Mouse (Mus musculus): ENCODE data around the gene Gm49395. TPM values are rescaled to one million over a fixed set of nuclear protein-coding genes. Genes with fewer than 3 reads are reported as not detected.

The Gm49395 gene
- polyA plus RNA-seq, 1 experiment from 2014 or later, result 4.2 TPM

- Histone ChIP-seq H3K27me3 (ENCODE audit: control insufficient read depth, insufficient read depth, low read length) (no peaks in the 10 kb centered on the region), H3K4me2 (ENCODE audit: low read length) (no peak overlapping the region), H3K9me3 (ENCODE audit: control insufficient read depth, low read length) (no peaks in the 10 kb centered on the region), H3K36me3 (ENCODE audit: control insufficient read depth, insufficient read depth, low read length) (no peaks in the 10 kb centered on the region), H3K4me3 (replicated peaks; ENCODE audit: low read depth, low read length) (no peak overlapping the region), H3K4me1 (ENCODE audit: control insufficient read depth, insufficient read depth, low read length) (no peaks in the 10 kb centered on the region), H3K9ac (replicated peaks; ENCODE audit: low read length) (no peak overlapping the region), H3K27ac (replicated peaks; ENCODE audit: low read depth, low read length) (no peak overlapping the region)
- WGBS, result 65% methylated on average over 7 of the region's 7 CpGs
- no peak for DNase-seq
- no peak for ATAC-seq (ENCODE audit: low FRiP score, low TSS enrichment)
Measured at GRCm38 (mm10) chr13:115052568-115052967, 49.2 kb downstream of the Gm49395 start.

- ATAC-seq (ENCODE audit: low FRiP score, low TSS enrichment), result no peak
- 88% methylated on average over 13 of the region's 13 CpGs for WGBS
- no peak for DNase-seq
Measured at GRCm38 (mm10) chr13:115050660-115051559, 50.8 kb downstream of the Gm49395 start.

GRCm38 (mm10) chr13:115042652-115043051 lies 59.1 kb downstream of the Gm49395 start:
- Histone ChIP-seq H3K27me3 (ENCODE audit: control insufficient read depth, insufficient read depth, low read length) (no peaks in the 10 kb centered on the region), H3K4me1 (ENCODE audit: control insufficient read depth, insufficient read depth, low read length) (no peaks in the 10 kb centered on the region), H3K9ac (replicated peaks; ENCODE audit: low read length) (no peak overlapping the region), H3K27ac (replicated peaks; ENCODE audit: low read depth, low read length) (no peak overlapping the region), H3K4me2 (ENCODE audit: low read length) (no peak overlapping the region), H3K36me3 (ENCODE audit: control insufficient read depth, insufficient read depth, low read length) (no peaks in the 10 kb centered on the region), H3K4me3 (replicated peaks; ENCODE audit: low read depth, low read length) (no peak overlapping the region), H3K9me3 (ENCODE audit: control insufficient read depth, low read length) (no peaks in the 10 kb centered on the region)
- ATAC-seq (ENCODE audit: low FRiP score, low TSS enrichment), result no peak
- WGBS, result 82% methylated on average over 2 of the region's 2 CpGs
- no peak for DNase-seq

More at GRCm38 (mm10) chr13:115050660-115051559, 50.8 kb downstream of the Gm49395 start:
- Histone ChIP-seq H3K9ac (replicated peaks; ENCODE audit: low read length) (no peak overlapping the region), H3K4me3 (replicated peaks; ENCODE audit: low read depth, low read length) (no peak overlapping the region), H3K9me3 (ENCODE audit: control insufficient read depth, low read length) (no peaks in the 10 kb centered on the region), H3K27me3 (ENCODE audit: control insufficient read depth, insufficient read depth, low read length) (no peaks in the 10 kb centered on the region), H3K27ac (replicated peaks; ENCODE audit: low read depth, low read length) (no peak overlapping the region), H3K36me3 (ENCODE audit: control insufficient read depth, insufficient read depth, low read length) (no peaks in the 10 kb centered on the region), H3K4me2 (ENCODE audit: low read length) (no peak overlapping the region), H3K4me1 (ENCODE audit: control insufficient read depth, insufficient read depth, low read length) (no peaks in the 10 kb centered on the region)

- no peak overlapping the region for H3K27ac ChIP-seq (replicated peaks; ENCODE audit: low read depth, low read length)
- no peaks in the 10 kb centered on the region for H3K27me3 ChIP-seq (ENCODE audit: control insufficient read depth, insufficient read depth, low read length)
- H3K4me3 ChIP-seq (replicated peaks; ENCODE audit: low read depth, low read length), result no peak overlapping the region
- no peak for DNase-seq
- H3K9ac ChIP-seq (replicated peaks; ENCODE audit: low read length), result no peak overlapping the region
- no peak for ATAC-seq (ENCODE audit: low FRiP score, low TSS enrichment)
- WGBS, result 70% methylated on average over 4 of the region's 4 CpGs
- H3K36me3 ChIP-seq (ENCODE audit: control insufficient read depth, insufficient read depth, low read length), result no peaks in the 10 kb centered on the region
- H3K9me3 ChIP-seq (ENCODE audit: control insufficient read depth, low read length), result no peaks in the 10 kb centered on the region
- no peak overlapping the region for H3K4me2 ChIP-seq (ENCODE audit: low read length)
- no peaks in the 10 kb centered on the region for H3K4me1 ChIP-seq (ENCODE audit: control insufficient read depth, insufficient read depth, low read length)
Measured at GRCm38 (mm10) chr13:115037304-115037703, 64.4 kb downstream of the Gm49395 start.

- Histone ChIP-seq H3K4me3 (replicated peaks; ENCODE audit: low read depth, low read length) (no peak overlapping the region), H3K27me3 (ENCODE audit: control insufficient read depth, insufficient read depth, low read length) (no peaks in the 10 kb centered on the region), H3K36me3 (ENCODE audit: control insufficient read depth, insufficient read depth, low read length) (no peaks in the 10 kb centered on the region), H3K27ac (replicated peaks; ENCODE audit: low read depth, low read length) (no peak overlapping the region), H3K9ac (replicated peaks; ENCODE audit: low read length) (no peak overlapping the region), H3K4me2 (ENCODE audit: low read length) (no peak overlapping the region), H3K4me1 (ENCODE audit: control insufficient read depth, insufficient read depth, low read length) (no peaks in the 10 kb centered on the region), H3K9me3 (ENCODE audit: control insufficient read depth, low read length) (no peaks in the 10 kb centered on the region)
- ATAC-seq (ENCODE audit: low FRiP score, low TSS enrichment) (no peak), DNase-seq (no peak)
- WGBS, result 89% methylated on average over 8 of the region's 8 CpGs
Measured at GRCm38 (mm10) chr13:115035387-115035786, 66.3 kb downstream of the Gm49395 start.

- Histone ChIP-seq H3K4me1 (ENCODE audit: control insufficient read depth, insufficient read depth, low read length) (no peaks in the 10 kb centered on the region), H3K9ac (replicated peaks; ENCODE audit: low read length) (no peak overlapping the region), H3K36me3 (ENCODE audit: control insufficient read depth, insufficient read depth, low read length) (no peaks in the 10 kb centered on the region), H3K4me2 (ENCODE audit: low read length) (no peak overlapping the region), H3K27me3 (ENCODE audit: control insufficient read depth, insufficient read depth, low read length) (no peaks in the 10 kb centered on the region), H3K9me3 (ENCODE audit: control insufficient read depth, low read length) (no peaks in the 10 kb centered on the region), H3K27ac (replicated peaks; ENCODE audit: low read depth, low read length) (no peak overlapping the region), H3K4me3 (replicated peaks; ENCODE audit: low read depth, low read length) (no peak overlapping the region)
- ATAC-seq (ENCODE audit: low FRiP score, low TSS enrichment) (no peak), DNase-seq (no peak)
- WGBS, result 79% methylated on average over 2 of the region's 2 CpGs
Measured at GRCm38 (mm10) chr13:115033135-115033534, 68.6 kb downstream of the Gm49395 start.

- Histone ChIP-seq H3K4me3 (replicated peaks; ENCODE audit: low read depth, low read length) (no peak overlapping the region), H3K36me3 (ENCODE audit: control insufficient read depth, insufficient read depth, low read length) (no peaks in the 10 kb centered on the region), H3K9me3 (ENCODE audit: control insufficient read depth, low read length) (no peaks in the 10 kb centered on the region), H3K27me3 (ENCODE audit: control insufficient read depth, insufficient read depth, low read length) (no peaks in the 10 kb centered on the region), H3K9ac (replicated peaks; ENCODE audit: low read length) (no peak overlapping the region), H3K4me2 (ENCODE audit: low read length) (no peak overlapping the region), H3K27ac (replicated peaks; ENCODE audit: low read depth, low read length) (no peak overlapping the region), H3K4me1 (ENCODE audit: control insufficient read depth, insufficient read depth, low read length) (no peaks in the 10 kb centered on the region)
- no peak for DNase-seq
- 89% methylated on average over 17 of the region's 17 CpGs for WGBS
- ATAC-seq (ENCODE audit: low FRiP score, low TSS enrichment), result no peak
Measured at GRCm38 (mm10) chr13:115031177-115032000, 70.3 kb downstream of the Gm49395 start.

GRCm38 (mm10) chr13:115025394-115025793 lies 76.3 kb downstream of the Gm49395 start:
- Histone ChIP-seq H3K27ac (replicated peaks; ENCODE audit: low read depth, low read length) (no peak overlapping the region), H3K27me3 (ENCODE audit: control insufficient read depth, insufficient read depth, low read length) (no peaks in the 10 kb centered on the region), H3K4me1 (ENCODE audit: control insufficient read depth, insufficient read depth, low read length) (no peaks in the 10 kb centered on the region), H3K9ac (replicated peaks; ENCODE audit: low read length) (no peak overlapping the region), H3K9me3 (ENCODE audit: control insufficient read depth, low read length) (no peaks in the 10 kb centered on the region), H3K36me3 (ENCODE audit: control insufficient read depth, insufficient read depth, low read length) (no peaks in the 10 kb centered on the region), H3K4me3 (replicated peaks; ENCODE audit: low read depth, low read length) (no peak overlapping the region), H3K4me2 (ENCODE audit: low read length) (no peak overlapping the region)
- ATAC-seq (ENCODE audit: low FRiP score, low TSS enrichment) (no peak), DNase-seq (no peak)
- 86% methylated on average over 3 of the region's 3 CpGs for WGBS

Measured in midbrain, embryonic 14.5 days (tissue).